Mouse (Mus musculus): ENCODE measurements around the gene Cped1. TPM values are rescaled to one million over a fixed set of nuclear protein-coding genes. Genes with fewer than 3 reads are reported as not detected.

Cped1 gene
- polyA plus RNA-seq, 1 experiment from 2014 or later: 25.0 TPM

GRCm38 (mm10) chr6:22002521-22003199 lies 16.9 kb downstream of the Cped1 start:
- peak; percentile 75 for DNase-seq (ENCODE audit: low spot score)
- TF ChIP-seq CTCF (IDR thresholded peaks at IDR 0.05) (no peak), EP300 (IDR thresholded peaks at IDR 0.05) (no peak; the same call in 1 of the 2 replicates)
- no peaks in the 10 kb centered on the region for H3K27me3 ChIP-seq (replicated peaks; ENCODE audit: insufficient read depth, low read length)
- no peaks in the 10 kb centered on the region for H3K9me3 ChIP-seq (ENCODE audit: low read length)
- peak overlapping the region; percentile 77 for H3K27ac ChIP-seq (ENCODE audit: low read length)
- no peak overlapping the region for H3K9ac ChIP-seq (replicated peaks; ENCODE audit: low read depth)
- peak overlapping the region; percentile 29; the same call in 1 of the 2 replicates for H3K4me2 ChIP-seq (replicated peaks; ENCODE audit: low read depth, low read length)
- WGBS: 56% methylated on average over 17 of the region's 17 CpGs
- no peaks in the 10 kb centered on the region for H3K36me3 ChIP-seq (ENCODE audit: insufficient read depth, low read length)
- peak; percentile 47 for ATAC-seq
- peaks cover 20% of the 10 kb centered on the region; the same call in 1 of the 2 replicates for H3K4me1 ChIP-seq (ENCODE audit: insufficient read depth, low read depth, low read length)
- H3K4me3 ChIP-seq (ENCODE audit: low read depth, low read length): 0 out of 2 replicates have a peak overlapping the region, but pooled peaks have one; percentile 0

GRCm38 (mm10) chr6:22003200-22003587 lies 17.5 kb downstream of the Cped1 start:
- ATAC-seq: peak; percentile 87
- WGBS: 22% methylated on average over 6 of the region's 6 CpGs
- peak; percentile 86 for DNase-seq (ENCODE audit: low spot score)

GRCm38 (mm10) chr6:22003959-22004543 lies 18.3 kb downstream of the Cped1 start:
- ATAC-seq (peak; percentile 50; the same call in 1 of the 2 replicates), DNase-seq (ENCODE audit: low spot score) (peak; percentile 63)
- Histone ChIP-seq H3K4me3 (ENCODE audit: low read depth, low read length) (no peak overlapping the region), H3K9ac (replicated peaks; ENCODE audit: low read depth) (no peak overlapping the region), H3K4me1 (ENCODE audit: insufficient read depth, low read depth, low read length) (peaks cover 18% of the 10 kb centered on the region; the same call in 1 of the 2 replicates), H3K4me2 (replicated peaks; ENCODE audit: low read depth, low read length) (peak overlapping the region; percentile 29; the same call in 1 of the 2 replicates), H3K36me3 (ENCODE audit: insufficient read depth, low read length) (no peaks in the 10 kb centered on the region), H3K9me3 (ENCODE audit: low read length) (no peaks in the 10 kb centered on the region), H3K27me3 (replicated peaks; ENCODE audit: insufficient read depth, low read length) (no peaks in the 10 kb centered on the region), H3K27ac (ENCODE audit: low read length) (peak overlapping the region; percentile 73)
- 62% methylated on average over 10 of the region's 10 CpGs for WGBS
- TF ChIP-seq EP300 (IDR thresholded peaks at IDR 0.05) (no peak), CTCF (IDR thresholded peaks at IDR 0.05) (no peak)

More at GRCm38 (mm10) chr6:22003200-22003587, 17.5 kb downstream of the Cped1 start:
- Histone ChIP-seq H3K27me3 (replicated peaks; ENCODE audit: insufficient read depth, low read length) (no peaks in the 10 kb centered on the region), H3K27ac (ENCODE audit: low read length) (peak overlapping the region; percentile 77), H3K9ac (replicated peaks; ENCODE audit: low read depth) (no peak overlapping the region), H3K9me3 (ENCODE audit: low read length) (no peaks in the 10 kb centered on the region), H3K36me3 (ENCODE audit: insufficient read depth, low read length) (no peaks in the 10 kb centered on the region), H3K4me3 (ENCODE audit: low read depth, low read length) (0 out of 2 replicates have a peak overlapping the region, but pooled peaks have one; percentile 0), H3K4me2 (replicated peaks; ENCODE audit: low read depth, low read length) (peak overlapping the region; percentile 29; the same call in 1 of the 2 replicates), H3K4me1 (ENCODE audit: insufficient read depth, low read depth, low read length) (peaks cover 20% of the 10 kb centered on the region; the same call in 1 of the 2 replicates)
- TF ChIP-seq EP300 (IDR thresholded peaks at IDR 0.05) (peak; percentile 41; the same call in 1 of the 2 replicates), CTCF (IDR thresholded peaks at IDR 0.05) (no peak)

- TF ChIP-seq CTCF (IDR thresholded peaks at IDR 0.05) (no peak), EP300 (IDR thresholded peaks at IDR 0.05) (no peak)
- Histone ChIP-seq H3K9me3 (ENCODE audit: low read length) (no peaks in the 10 kb centered on the region), H3K9ac (replicated peaks; ENCODE audit: low read depth) (no peak overlapping the region), H3K27me3 (replicated peaks; ENCODE audit: insufficient read depth, low read length) (no peaks in the 10 kb centered on the region), H3K4me3 (ENCODE audit: low read depth, low read length) (no peak overlapping the region), H3K4me2 (replicated peaks; ENCODE audit: low read depth, low read length) (no peak overlapping the region), H3K4me1 (ENCODE audit: insufficient read depth, low read depth, low read length) (no peaks in the 10 kb centered on the region; the same call in 1 of the 2 replicates), H3K36me3 (ENCODE audit: insufficient read depth, low read length) (no peaks in the 10 kb centered on the region), H3K27ac (ENCODE audit: low read length) (no peak overlapping the region)
- 93% methylated on average over 7 of the region's 7 CpGs for WGBS
- ATAC-seq (no peak), DNase-seq (ENCODE audit: low spot score) (no peak)
Measured at GRCm38 (mm10) chr6:22008346-22008745, 22.6 kb downstream of the Cped1 start.

- H3K36me3 ChIP-seq (ENCODE audit: insufficient read depth, low read length): no peaks in the 10 kb centered on the region
- 0 out of 2 replicates have a peak overlapping the region, but pooled peaks have one; percentile 22 for H3K4me2 ChIP-seq (replicated peaks; ENCODE audit: low read depth, low read length)
- DNase-seq (ENCODE audit: low spot score) (no peak), ATAC-seq (no peak)
- no peak overlapping the region for H3K4me3 ChIP-seq (ENCODE audit: low read depth, low read length)
- H3K9me3 ChIP-seq (ENCODE audit: low read length): no peaks in the 10 kb centered on the region
- H3K4me1 ChIP-seq (ENCODE audit: insufficient read depth, low read depth, low read length): no peaks in the 10 kb centered on the region; the same call in 1 of the 2 replicates
- H3K27ac ChIP-seq (ENCODE audit: low read length): no peak overlapping the region
- H3K27me3 ChIP-seq (replicated peaks; ENCODE audit: insufficient read depth, low read length): no peaks in the 10 kb centered on the region
- no peak overlapping the region for H3K9ac ChIP-seq (replicated peaks; ENCODE audit: low read depth)
- TF ChIP-seq CTCF (IDR thresholded peaks at IDR 0.05): no peak
- WGBS: 81% methylated on average over 12 of the region's 12 CpGs
Measured at GRCm38 (mm10) chr6:22010258-22010657, 24.5 kb downstream of the Cped1 start.

- no peaks in the 10 kb centered on the region; the same call in 1 of the 2 replicates for H3K4me1 ChIP-seq (ENCODE audit: insufficient read depth, low read depth, low read length)
- peak; percentile 72 for ATAC-seq
Measured at GRCm38 (mm10) chr6:22010761-22011281, 25.1 kb downstream of the Cped1 start.

More at GRCm38 (mm10) chr6:22010761-22011281, 25.1 kb downstream of the Cped1 start:
- DNase-seq (ENCODE audit: low spot score): peak; percentile 78
- peak overlapping the region; percentile 51; the same call in 1 of the 2 replicates for H3K27ac ChIP-seq (ENCODE audit: low read length)
- H3K9ac ChIP-seq (replicated peaks; ENCODE audit: low read depth): no peak overlapping the region
- H3K4me3 ChIP-seq (ENCODE audit: low read depth, low read length): no peak overlapping the region
- H3K27me3 ChIP-seq (replicated peaks; ENCODE audit: insufficient read depth, low read length): no peaks in the 10 kb centered on the region
- no peaks in the 10 kb centered on the region for H3K36me3 ChIP-seq (ENCODE audit: insufficient read depth, low read length)
- WGBS: 64% methylated on average over 11 of the region's 11 CpGs
- no peak for TF ChIP-seq CTCF (IDR thresholded peaks at IDR 0.05)
- TF ChIP-seq EP300 (IDR thresholded peaks at IDR 0.05): 0 out of 2 replicates have a peak, but pooled peaks have one; percentile 23
- H3K9me3 ChIP-seq (ENCODE audit: low read length): no peaks in the 10 kb centered on the region
- 0 out of 2 replicates have a peak overlapping the region, but pooled peaks have one; percentile 22 for H3K4me2 ChIP-seq (replicated peaks; ENCODE audit: low read depth, low read length)
